ENCODE assay signal across 30 mouse cellular contexts in the genomic region with DNA sequence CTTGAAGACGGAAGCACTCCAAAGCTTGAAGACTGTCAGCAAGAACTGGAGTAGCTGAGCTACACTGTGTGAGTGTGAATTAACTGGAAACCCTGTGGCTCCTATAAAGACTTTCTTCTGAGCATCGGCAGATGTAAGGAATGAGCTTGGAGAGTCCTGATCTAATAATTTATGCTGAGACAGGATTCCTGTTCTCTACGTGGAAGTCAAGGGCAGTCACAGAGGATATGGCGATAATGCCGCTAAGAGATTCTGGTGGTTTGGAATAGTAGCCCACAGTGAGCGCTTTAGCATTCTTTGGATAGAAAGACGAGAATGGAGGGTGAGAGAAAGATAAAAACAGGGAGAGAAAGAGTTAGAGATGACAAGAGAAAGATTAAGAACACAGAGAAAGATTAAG. TPM values are rescaled to one million over a fixed set of nuclear protein-coding genes. Genes with fewer than 3 reads are reported as not detected.
A peak's percentile ranks its signal among the peaks of the same experiment; 100 is the strongest.
DNase-seq lines count a peak whose midpoint lies in the region; ATAC-seq lines count a peak whose summit lies in the region.
"Had no signal": no experiment of that assay in that cellular context is flagged by ENCODE, and none has a peak within 500 bp of the region (broad histone marks: within the 10 kb centered on the region; RNA-seq: fewer than 3 reads in every experiment).

No protein-coding gene starts in this region.

- H3K27ac ChIP-seq in heart, embryonic 11.5 days (ENCODE audit: low read depth, low read length) = no peak overlapping the region
- no peak overlapping the region for H3K27ac ChIP-seq in heart, embryonic 12.5 days (ENCODE audit: poor library complexity, severe bottlenecking)
- no peak overlapping the region for H3K27ac ChIP-seq in heart, embryonic 16.5 days (ENCODE audit: low read length)
- H3K27ac ChIP-seq in midbrain, embryonic 11.5 days (ENCODE audit: low read depth, low read length) = no peak overlapping the region
- H3K27ac ChIP-seq in midbrain, embryonic 10.5 days (replicated peaks) = no peak overlapping the region
- H3K27ac ChIP-seq in brown adipose tissue, adult 24 weeks (replicated peaks; ENCODE audit: low read depth, low read length) = no peak overlapping the region
- H3K27ac ChIP-seq: forebrain, embryonic 10.5 days; gastrocnemius, adult 2 months; hindbrain, embryonic 15.5 days had no signal

- no peak for DNase-seq in heart, postnatal 10 days
- DNase-seq in midbrain, embryonic 11.5 days (ENCODE audit: low spot score, missing footprints) = peak; percentile 84
- no peak for DNase-seq in midbrain, embryonic 10.5 days (ENCODE audit: low spot score)
- DNase-seq: adrenal gland, adult 2 months; adrenal gland, postnatal 14 days; B cell, adult 2 months; cerebellum, adult 11-12 months; cerebellum, adult 8-10 months; cerebellum, postnatal 10 days; forebrain, postnatal 0 days; gastrocnemius, adult 2 months; gastrocnemius, postnatal 14 days; heart, adult 18-20 months; kidney, adult 18-20 months; kidney, adult 9 months had no signal

- WGBS in heart, embryonic 11.5 days (ENCODE audit: insufficient replicate concordance) = 49% methylated on average over 7 of the region's 7 CpGs
- WGBS in heart, embryonic 12.5 days = 46% methylated on average over 7 of the region's 7 CpGs
- 55% methylated on average over 7 of the region's 7 CpGs for WGBS in heart, embryonic 16.5 days
- 47% methylated on average over 7 of the region's 7 CpGs for WGBS in midbrain, embryonic 11.5 days
- WGBS in midbrain, embryonic 10.5 days = 51% methylated on average over 7 of the region's 7 CpGs

- no peak for ATAC-seq in heart, embryonic 11.5 days (replicated peaks; ENCODE audit: insufficient number of reproducible peaks, low FRiP score, low TSS enrichment)
- ATAC-seq in heart, embryonic 12.5 days (ENCODE audit: insufficient number of reproducible peaks, low FRiP score) = no peak
- ATAC-seq in heart, embryonic 16.5 days (replicated peaks; ENCODE audit: extremely low read depth, insufficient read depth, low FRiP score) = no peak
- ATAC-seq in midbrain, embryonic 11.5 days (ENCODE audit: low FRiP score) = no peak
- ATAC-seq: forebrain, embryonic 14.5 days; forebrain, postnatal 0 days; intestine, embryonic 16.5 days had no signal

- no peaks in the 10 kb centered on the region for H3K36me3 ChIP-seq in heart, embryonic 11.5 days (ENCODE audit: control insufficient read depth, insufficient read depth, low read length)
- no peaks in the 10 kb centered on the region for H3K36me3 ChIP-seq in heart, embryonic 12.5 days
- no peaks in the 10 kb centered on the region for H3K36me3 ChIP-seq in heart, embryonic 16.5 days (ENCODE audit: control insufficient read depth, insufficient read depth)
- H3K36me3 ChIP-seq in midbrain, embryonic 11.5 days (ENCODE audit: control insufficient read depth, insufficient read depth, low read length) = no peaks in the 10 kb centered on the region
- H3K36me3 ChIP-seq in midbrain, embryonic 10.5 days = no peaks in the 10 kb centered on the region
- H3K36me3 ChIP-seq: forebrain, embryonic 10.5 days; hindbrain, embryonic 15.5 days had no signal

- no peaks in the 10 kb centered on the region for H3K9me3 ChIP-seq in heart, embryonic 11.5 days (replicated peaks; ENCODE audit: control insufficient read depth, low read length)
- no peaks in the 10 kb centered on the region for H3K9me3 ChIP-seq in heart, embryonic 12.5 days (replicated peaks)
- no peaks in the 10 kb centered on the region for H3K9me3 ChIP-seq in heart, embryonic 16.5 days (replicated peaks; ENCODE audit: control insufficient read depth, low read length)
- H3K9me3 ChIP-seq in midbrain, embryonic 11.5 days (ENCODE audit: control insufficient read depth, low read length) = no peaks in the 10 kb centered on the region
- no peaks in the 10 kb centered on the region for H3K9me3 ChIP-seq in midbrain, embryonic 10.5 days (replicated peaks)
- H3K9me3 ChIP-seq: forebrain, embryonic 10.5 days; hindbrain, embryonic 15.5 days had no signal

- H3K4me3 ChIP-seq in heart, embryonic 11.5 days (ENCODE audit: low read depth, low read length) = peak overlapping the region; percentile 63; the same call in 1 of the 2 replicates
- no peak overlapping the region for H3K4me3 ChIP-seq in heart, embryonic 12.5 days
- peak overlapping the region; percentile 72; the same call in 1 of the 2 replicates for H3K4me3 ChIP-seq in heart, embryonic 16.5 days (ENCODE audit: low read length)
- H3K4me3 ChIP-seq in midbrain, embryonic 11.5 days (ENCODE audit: low read depth, low read length) = no peak overlapping the region
- no peak overlapping the region for H3K4me3 ChIP-seq in midbrain, embryonic 10.5 days
- peak overlapping the region; percentile 5; the same call in 1 of the 2 replicates for H3K4me3 ChIP-seq in brown adipose tissue, adult 24 weeks (ENCODE audit: insufficient read depth, low read depth, low read length)

- H3K4me1 ChIP-seq in heart, embryonic 11.5 days (ENCODE audit: control insufficient read depth, insufficient read depth, low read length) = peaks cover 17% of the 10 kb centered on the region
- peaks cover 12% of the 10 kb centered on the region; the same call in 1 of the 2 replicates for H3K4me1 ChIP-seq in heart, embryonic 12.5 days (replicated peaks)
- peaks cover 10% of the 10 kb centered on the region for H3K4me1 ChIP-seq in heart, embryonic 16.5 days (ENCODE audit: control insufficient read depth, insufficient read depth, low read length)
- H3K4me1 ChIP-seq in midbrain, embryonic 11.5 days (ENCODE audit: control insufficient read depth, insufficient read depth, low read length) = peaks cover 12% of the 10 kb centered on the region
- peaks cover 20% of the 10 kb centered on the region for H3K4me1 ChIP-seq in midbrain, embryonic 10.5 days
- H3K4me1 ChIP-seq in brown adipose tissue, adult 24 weeks (ENCODE audit: control insufficient read depth, insufficient read depth, insufficient read length, low read length) = no peaks in the 10 kb centered on the region

- intact Hi-C loops in heart, postnatal 10 days (cut with DNase I) = no loop called here

- H3K27me3 ChIP-seq in heart, embryonic 11.5 days (ENCODE audit: control insufficient read depth, insufficient read depth, low read length) = peaks cover 91% of the 10 kb centered on the region
- peaks cover 95% of the 10 kb centered on the region for H3K27me3 ChIP-seq in heart, embryonic 12.5 days (replicated peaks)
- H3K27me3 ChIP-seq in heart, embryonic 16.5 days (ENCODE audit: control insufficient read depth, insufficient read depth, low read length) = peaks cover 81% of the 10 kb centered on the region
- peaks cover 95% of the 10 kb centered on the region for H3K27me3 ChIP-seq in midbrain, embryonic 11.5 days (ENCODE audit: control insufficient read depth, insufficient read depth, low read length)
- peaks cover 100% of the 10 kb centered on the region for H3K27me3 ChIP-seq in midbrain, embryonic 10.5 days (ENCODE audit: low read depth, poor library complexity, severe bottlenecking)

- H3K4me2 ChIP-seq in heart, embryonic 11.5 days = no peak overlapping the region
- no peak overlapping the region for H3K4me2 ChIP-seq in heart, embryonic 12.5 days
- H3K4me2 ChIP-seq in heart, embryonic 16.5 days (ENCODE audit: low read depth, low read length) = no peak overlapping the region
- H3K4me2 ChIP-seq in midbrain, embryonic 11.5 days = no peak overlapping the region

- H3K9ac ChIP-seq in heart, embryonic 11.5 days (ENCODE audit: low read depth, low read length) = no peak overlapping the region
- no peak overlapping the region for H3K9ac ChIP-seq in heart, embryonic 12.5 days
- no peak overlapping the region for H3K9ac ChIP-seq in heart, embryonic 16.5 days (ENCODE audit: low read length)
- H3K9ac ChIP-seq in midbrain, embryonic 11.5 days (ENCODE audit: low read length) = no peak overlapping the region
- H3K9ac ChIP-seq: forebrain, postnatal 0 days; hindbrain, embryonic 15.5 days had no signal

RNA-seq across cellular contexts. Expression of gene Prss16, which starts 1.7 kb away (rescaled TPM):
- polyA plus RNA-seq in heart, embryonic 11.5 days (2014; fragmentation: Nextera tagmentation; extraction: Ambion mirVana) = 0.24 and 0.66 TPM in 2 replicates
- 0.17 and 0.28 TPM in 2 replicates for polyA plus RNA-seq in heart, embryonic 12.5 days (2016; fragmentation: Nextera tagmentation; extraction: Ambion mirVana)
- 62.9 and 135 TPM in 2 replicates for polyA plus RNA-seq in heart, embryonic 16.5 days (2015; fragmentation: Nextera tagmentation; extraction: Ambion mirVana)
- total RNA-seq in heart, postnatal 10 days (2021) = not detected
- polyA plus RNA-seq in midbrain, embryonic 11.5 days (2014; fragmentation: Nextera tagmentation; extraction: Ambion mirVana) = 0.10 and 0.37 TPM in 2 replicates
- polyA plus RNA-seq in midbrain, embryonic 10.5 days (2016; fragmentation: Nextera tagmentation; extraction: Ambion mirVana) = not detected in 2 replicates
- not detected in 2 replicates for polyA plus RNA-seq in brown adipose tissue, adult 24 weeks (2012; ENCODE audit: insufficient read depth, insufficient read length, missing spikeins)
- total RNA-seq: adrenal gland, postnatal 4 days; forebrain, postnatal 0 days; gastrocnemius, adult 2 months; gastrocnemius, postnatal 14 days; heart, adult 18-20 months; heart, postnatal 25 days; MEL had no signal
- polyA plus RNA-seq: forebrain, postnatal 0 days; hindbrain, embryonic 15.5 days had no signal

RNA-seq across cellular contexts. Expression of gene Pom121l2, which starts 26.9 kb away (rescaled TPM):
- not detected in 2 replicates for polyA plus RNA-seq in heart, embryonic 11.5 days (2014; fragmentation: Nextera tagmentation; extraction: Ambion mirVana)
- polyA plus RNA-seq in heart, embryonic 12.5 days (2016; fragmentation: Nextera tagmentation; extraction: Ambion mirVana) = 0.13 and 0.14 TPM in 2 replicates
- not detected in 2 replicates for polyA plus RNA-seq in heart, embryonic 16.5 days (2015; fragmentation: Nextera tagmentation; extraction: Ambion mirVana)
- total RNA-seq in heart, postnatal 10 days (2021) = not detected
- polyA plus RNA-seq in midbrain, embryonic 11.5 days (2014; fragmentation: Nextera tagmentation; extraction: Ambion mirVana) = not detected in 2 replicates
- 0.11 TPM in 1 of 2 replicates, not detected in the other for polyA plus RNA-seq in midbrain, embryonic 10.5 days (2016; fragmentation: Nextera tagmentation; extraction: Ambion mirVana)
- not detected in 2 replicates for polyA plus RNA-seq in brown adipose tissue, adult 24 weeks (2012; ENCODE audit: insufficient read depth, insufficient read length, missing spikeins)
- total RNA-seq: adrenal gland, adult 2 months; adrenal gland, postnatal 14 days; adrenal gland, postnatal 4 days; CH12.LX; forebrain, postnatal 0 days; gastrocnemius, adult 2 months; gastrocnemius, postnatal 14 days; gastrocnemius, postnatal 4 days; heart, adult 18-20 months; heart, postnatal 25 days; MEL had no signal
- polyA plus RNA-seq: adrenal gland, adult 2 months; embryonic facial prominence, embryonic 11.5 days; forebrain, postnatal 0 days; frontal cortex, adult 2 months; hindbrain, embryonic 15.5 days; intestine, embryonic 16.5 days had no signal

RNA-seq across cellular contexts. Expression of gene Hist1h2ah, which starts 27.5 kb away (rescaled TPM):
- 10.1 TPM in 1 of 2 replicates, not detected in the other for polyA plus RNA-seq in heart, embryonic 11.5 days (2014; fragmentation: Nextera tagmentation; extraction: Ambion mirVana)
- polyA plus RNA-seq in heart, embryonic 12.5 days (2016; fragmentation: Nextera tagmentation; extraction: Ambion mirVana) = 3.7 and 5.0 TPM in 2 replicates
- polyA plus RNA-seq in heart, embryonic 16.5 days (2015; fragmentation: Nextera tagmentation; extraction: Ambion mirVana) = 5.3 and 7.9 TPM in 2 replicates
- 100 to 1,000 TPM; 181 to 187 TPM for total RNA-seq in heart, postnatal 10 days (2021)
- polyA plus RNA-seq in midbrain, embryonic 11.5 days (2014; fragmentation: Nextera tagmentation; extraction: Ambion mirVana) = 6.3 and 6.8 TPM in 2 replicates
- 10.6 and 11.4 TPM in 2 replicates for polyA plus RNA-seq in midbrain, embryonic 10.5 days (2016; fragmentation: Nextera tagmentation; extraction: Ambion mirVana)
- not detected in 2 replicates for polyA plus RNA-seq in brown adipose tissue, adult 24 weeks (2012; ENCODE audit: insufficient read depth, insufficient read length, missing spikeins)
- polyA plus RNA-seq: frontal cortex, adult 2 months had no signal

RNA-seq across cellular contexts. Expression of gene Hist1h2bk, which starts 27.8 kb away (rescaled TPM):
- 2.2 and 3.9 TPM in 2 replicates for polyA plus RNA-seq in heart, embryonic 11.5 days (2014; fragmentation: Nextera tagmentation; extraction: Ambion mirVana)
- polyA plus RNA-seq in heart, embryonic 12.5 days (2016; fragmentation: Nextera tagmentation; extraction: Ambion mirVana) = 2.3 and 3.6 TPM in 2 replicates
- 1.6 and 3.1 TPM in 2 replicates for polyA plus RNA-seq in heart, embryonic 16.5 days (2015; fragmentation: Nextera tagmentation; extraction: Ambion mirVana)
- total RNA-seq in heart, postnatal 10 days (2021) = 100 to 1,000 TPM; 213 to 221 TPM
- 9.9 and 11.3 TPM in 2 replicates for polyA plus RNA-seq in midbrain, embryonic 11.5 days (2014; fragmentation: Nextera tagmentation; extraction: Ambion mirVana)
- 9.4 and 9.7 TPM in 2 replicates for polyA plus RNA-seq in midbrain, embryonic 10.5 days (2016; fragmentation: Nextera tagmentation; extraction: Ambion mirVana)
- polyA plus RNA-seq in brown adipose tissue, adult 24 weeks (2012; ENCODE audit: insufficient read depth, insufficient read length, missing spikeins) = not detected in 2 replicates

RNA-seq across cellular contexts. Expression of gene Hist1h4i, which starts 33.3 kb away (rescaled TPM):
- polyA plus RNA-seq in heart, embryonic 11.5 days (2014; fragmentation: Nextera tagmentation; extraction: Ambion mirVana) = 12.1 and 15.7 TPM in 2 replicates
- 10.4 and 12.2 TPM in 2 replicates for polyA plus RNA-seq in heart, embryonic 12.5 days (2016; fragmentation: Nextera tagmentation; extraction: Ambion mirVana)
- polyA plus RNA-seq in heart, embryonic 16.5 days (2015; fragmentation: Nextera tagmentation; extraction: Ambion mirVana) = 9.0 and 10.6 TPM in 2 replicates
- 10 to 100 TPM; 70.8 to 71.4 TPM for total RNA-seq in heart, postnatal 10 days (2021)
- polyA plus RNA-seq in midbrain, embryonic 11.5 days (2014; fragmentation: Nextera tagmentation; extraction: Ambion mirVana) = 43.8 and 43.9 TPM in 2 replicates
- 51.3 and 52.5 TPM in 2 replicates for polyA plus RNA-seq in midbrain, embryonic 10.5 days (2016; fragmentation: Nextera tagmentation; extraction: Ambion mirVana)
- 1.9 and 6.6 TPM in 2 replicates for polyA plus RNA-seq in brown adipose tissue, adult 24 weeks (2012; ENCODE audit: insufficient read depth, insufficient read length, missing spikeins)

Comparison
In these comparisons a context has a peak if more than half of its experiments do, and no peak if none do; other contexts are left out.
1. H3K4me3 ChIP-seq: peak in heart, embryonic 11.5 days (single experiment), heart, embryonic 16.5 days (single experiment) and brown adipose tissue, adult 24 weeks (single experiment); none in heart, embryonic 12.5 days (single experiment), midbrain, embryonic 11.5 days (single experiment) and midbrain, embryonic 10.5 days (single experiment).
2. RNA of gene Prss16, which starts 1.7 kb away (polyA plus RNA-seq): 62.9 to 135 TPM in heart, embryonic 16.5 days; 0.24 to 0.66 TPM in heart, embryonic 11.5 days, 0.17 to 0.28 TPM in heart, embryonic 12.5 days, 0.10 to 0.37 TPM in midbrain, embryonic 11.5 days, not detected in midbrain, embryonic 10.5 days and not detected in brown adipose tissue, adult 24 weeks; every median in the first group is over 10 times any median in the second.